Mouse (Mus musculus) kidney, embryonic 14.5 days (tissue): ENCODE data around the gene Akr1cl. TPM values are rescaled to one million over a fixed set of nuclear protein-coding genes. Genes with fewer than 3 reads are reported as not detected.
"Not testable (repeated sequence)": the region's sequence is repeated elsewhere in the genome, so short reads cannot be mapped to it uniquely, and the experiment has no call there.

Experiments used
- ATAC-seq: fragments of 200-750 bp; cut with Nextera tagmentation; 2 replicates; pipeline ENCODE4 v1.8.0; 2017; ENCODE audit warnings: moderate number of reproducible peaks, mild to moderate bottlenecking, moderate TSS enrichment, moderate library complexity; ENCODE audit not compliant: low FRiP score, low TSS enrichment
- H3K27ac ChIP-seq: fragments of 300-500 bp; sonication (generic); 2 replicates; pipeline ENCODE4 v1.5.1; 2014; ENCODE audit warnings: low read depth, mild to moderate bottlenecking, low read length, moderate library complexity, mixed read lengths
- H3K27me3 ChIP-seq: fragments of 300-500 bp; sonication (generic); 2 replicates; pipeline ENCODE4 v1.6.1; 2014; ENCODE audit warnings: mild to moderate bottlenecking, low read length; ENCODE audit not compliant: control insufficient read depth, insufficient read depth
- H3K36me3 ChIP-seq: fragments of 300-500 bp; sonication (generic); 2 replicates; pipeline ENCODE4 v1.6.1; 2014; ENCODE audit warnings: low read length, mixed read lengths; ENCODE audit not compliant: control insufficient read depth, insufficient read depth
- H3K4me1 ChIP-seq: fragments of 300-500 bp; sonication (generic); 2 replicates; pipeline ENCODE4 v1.6.1; 2014; ENCODE audit warnings: low read length, mixed read lengths; ENCODE audit not compliant: control insufficient read depth, insufficient read depth
- H3K4me2 ChIP-seq: fragments of 300-500 bp; sonication (generic); replicated peaks from 2 replicates; pipeline ENCODE4 v1.6.1; 2014; ENCODE audit warnings: low read depth, mild to moderate bottlenecking, low read length
- H3K4me3 ChIP-seq: fragments of 300-500 bp; sonication (generic); 2 replicates; pipeline ENCODE4 v1.5.1; 2014; ENCODE audit warnings: mild to moderate bottlenecking, low read length
- H3K9ac ChIP-seq: fragments of 300-500 bp; sonication (generic); 2 replicates; pipeline ENCODE4 v1.6.1; 2014; ENCODE audit warnings: low read depth, mild to moderate bottlenecking, low read length, moderate library complexity
- H3K9me3 ChIP-seq: fragments of 300-500 bp; sonication (generic); 2 replicates; pipeline ENCODE4 v1.6.1; 2016; ENCODE audit warnings: low read length; ENCODE audit not compliant: control insufficient read depth
- WGBS: fragments of 180-500 bp; shearing (Covaris S2); extraction: QIAGEN DNeasy Blood & Tissue Kit; methylation state at CpG from one replicate; pipeline ENCODE4 v1.1.7; 2014; 5-methylcytosine and 5-hydroxymethylcytosine counted together
- polyA plus RNA-seq: library from polyadenylated mRNA; unstranded; fragments of >200 nt; fragmentation: Nextera tagmentation; extraction: Ambion mirVana; gene quantifications from 2 replicates; pipeline ENCODE4 v1.2.1, GENCODE M21; 2014

The Akr1cl gene
- polyA plus RNA-seq, 1 experiment from 2014 or later: not detected

- not testable (repeated sequence) for ATAC-seq, H3K27ac ChIP-seq, H3K4me3 ChIP-seq, H3K27me3 ChIP-seq, H3K9me3 ChIP-seq, H3K4me2 ChIP-seq, H3K4me1 ChIP-seq, H3K9ac ChIP-seq, H3K36me3 ChIP-seq
- WGBS: 69% methylated on average over 10 of the region's 12 CpGs
Observed at GRCm38 (mm10) chr1:65050952-65051351, 18.4 kb upstream of the Akr1cl start, which contains the start of gene Cryge. Gene Cryge (minus strand): TSS chr1:65051149.

- Histone ChIP-seq H3K4me1 (no peaks in the 10 kb centered on the region), H3K4me3 (no peak overlapping the region), H3K9ac (no peak overlapping the region), H3K27ac (no peak overlapping the region), H3K27me3 (no peaks in the 10 kb centered on the region), H3K9me3 (no peaks in the 10 kb centered on the region), H3K36me3 (no peaks in the 10 kb centered on the region), H3K4me2 (no peak overlapping the region)
- WGBS: 45% methylated on average over 12 of the region's 12 CpGs
- peak; percentile 81; the same call in 1 of the 2 replicates for ATAC-seq
Observed at GRCm38 (mm10) chr1:65048781-65049180, 16.2 kb upstream of the Akr1cl start.

- no peak overlapping the region for H3K9ac ChIP-seq
- H3K36me3 ChIP-seq: no peaks in the 10 kb centered on the region
- ATAC-seq: 0 out of 2 replicates have a peak, but pooled peaks have one; percentile 45
- 42% methylated on average over 8 of the region's 8 CpGs for WGBS
- H3K4me3 ChIP-seq: no peak overlapping the region
- H3K4me2 ChIP-seq: no peak overlapping the region
- H3K4me1 ChIP-seq: no peaks in the 10 kb centered on the region
- no peak overlapping the region for H3K27ac ChIP-seq
- H3K9me3 ChIP-seq: no peaks in the 10 kb centered on the region
- no peaks in the 10 kb centered on the region for H3K27me3 ChIP-seq
Observed at GRCm38 (mm10) chr1:65046401-65047109, 14.0 kb upstream of the Akr1cl start.

GRCm38 (mm10) chr1:65043433-65043832, 10.9 kb upstream of the Akr1cl start:
- no peak overlapping the region for H3K4me2 ChIP-seq
- H3K27ac ChIP-seq: no peak overlapping the region
- H3K27me3 ChIP-seq: no peaks in the 10 kb centered on the region
- ATAC-seq: no peak
- H3K9me3 ChIP-seq: no peaks in the 10 kb centered on the region
- H3K9ac ChIP-seq: no peak overlapping the region
- no peak overlapping the region for H3K4me3 ChIP-seq
- no peaks in the 10 kb centered on the region for H3K36me3 ChIP-seq
- WGBS: 90% methylated on average over 2 of the region's 2 CpGs
- no peaks in the 10 kb centered on the region for H3K4me1 ChIP-seq

GRCm38 (mm10) chr1:65041837-65042236, 9.3 kb upstream of the Akr1cl start:
- Histone ChIP-seq H3K9ac (no peak overlapping the region), H3K9me3 (no peaks in the 10 kb centered on the region), H3K4me1 (no peaks in the 10 kb centered on the region), H3K36me3 (no peaks in the 10 kb centered on the region), H3K4me2 (no peak overlapping the region), H3K27ac (no peak overlapping the region), H3K4me3 (no peak overlapping the region), H3K27me3 (no peaks in the 10 kb centered on the region)
- WGBS: 98% methylated on average over 3 of the region's 3 CpGs
- ATAC-seq: no peak

- Histone ChIP-seq H3K27ac (no peak overlapping the region), H3K27me3 (no peaks in the 10 kb centered on the region), H3K4me2 (no peak overlapping the region), H3K36me3 (no peaks in the 10 kb centered on the region), H3K4me3 (no peak overlapping the region), H3K9me3 (no peaks in the 10 kb centered on the region), H3K4me1 (no peaks in the 10 kb centered on the region), H3K9ac (no peak overlapping the region)
- ATAC-seq: no peak
- WGBS: 62% methylated on average over 6 of the region's 6 CpGs
Observed at GRCm38 (mm10) chr1:65040806-65041205, 8.2 kb upstream of the Akr1cl start.

GRCm38 (mm10) chr1:65039679-65040078, 7.1 kb upstream of the Akr1cl start:
- ATAC-seq: no peak
- H3K36me3 ChIP-seq: no peaks in the 10 kb centered on the region
- 83% methylated on average over 3 of the region's 3 CpGs for WGBS
- H3K4me3 ChIP-seq: no peak overlapping the region
- no peak overlapping the region for H3K27ac ChIP-seq
- no peak overlapping the region for H3K4me2 ChIP-seq
- H3K9ac ChIP-seq: no peak overlapping the region
- H3K9me3 ChIP-seq: no peaks in the 10 kb centered on the region
- no peaks in the 10 kb centered on the region for H3K4me1 ChIP-seq
- H3K27me3 ChIP-seq: no peaks in the 10 kb centered on the region

- Histone ChIP-seq H3K27me3 (no peaks in the 10 kb centered on the region), H3K9ac (no peak overlapping the region), H3K27ac (no peak overlapping the region), H3K36me3 (no peaks in the 10 kb centered on the region), H3K4me2 (no peak overlapping the region), H3K4me3 (no peak overlapping the region), H3K9me3 (no peaks in the 10 kb centered on the region), H3K4me1 (no peaks in the 10 kb centered on the region)
- ATAC-seq: no peak
- 81% methylated on average over 2 of the region's 2 CpGs for WGBS
Observed at GRCm38 (mm10) chr1:65037542-65037941, 5.0 kb upstream of the Akr1cl start.

GRCm38 (mm10) chr1:65035513-65035912, 3.0 kb upstream of the Akr1cl start:
- H3K4me2 ChIP-seq: no peak overlapping the region

More at GRCm38 (mm10) chr1:65035513-65035912, 3.0 kb upstream of the Akr1cl start:
- Histone ChIP-seq H3K4me1 (no peaks in the 10 kb centered on the region), H3K27me3 (no peaks in the 10 kb centered on the region), H3K36me3 (no peaks in the 10 kb centered on the region), H3K9me3 (no peaks in the 10 kb centered on the region), H3K27ac (no peak overlapping the region), H3K4me3 (no peak overlapping the region), H3K9ac (no peak overlapping the region)
- 34% methylated on average over 3 of the region's 3 CpGs for WGBS
- ATAC-seq: no peak
